Mouse (Mus musculus) embryonic facial prominence, embryonic 10.5 days (tissue): Measurements from ENCODE around the gene Gm21981. TPM values are rescaled to one million over a fixed set of nuclear protein-coding genes. Genes with fewer than 3 reads are reported as not detected.

Experiments
- DNase-seq: peaks from one replicate; pipeline ENCODE4 v3.0.0-alpha.2; 2017; ENCODE audit warnings: low spot score
- H3K27ac ChIP-seq: fragments of 300-500 bp; sonication (generic); replicated peaks from 2 replicates; pipeline ENCODE4 v1.5.1; 2016; ENCODE audit warnings: mild to moderate bottlenecking
- H3K27me3 ChIP-seq: fragments of 300-500 bp; sonication (generic); replicated peaks from 2 replicates; pipeline ENCODE4 v1.6.1; 2016; ENCODE audit warnings: low read depth, mild to moderate bottlenecking; ENCODE audit not compliant: poor library complexity, severe bottlenecking
- H3K36me3 ChIP-seq: fragments of 300-500 bp; sonication (generic); replicated peaks from 2 replicates; pipeline ENCODE4 v1.6.1; 2016; ENCODE audit warnings: mild to moderate bottlenecking, moderate library complexity
- H3K4me1 ChIP-seq: fragments of 300-500 bp; sonication (generic); 2 replicates; pipeline ENCODE4 v1.6.1; 2016
- H3K4me3 ChIP-seq: fragments of 300-500 bp; sonication (generic); 2 replicates; pipeline ENCODE4 v1.5.1; 2016; ENCODE audit warnings: mild to moderate bottlenecking, moderate library complexity
- H3K9me3 ChIP-seq: fragments of 300-500 bp; sonication (generic); 2 replicates; pipeline ENCODE4 v1.6.1; 2016; ENCODE audit warnings: mild to moderate bottlenecking
- WGBS: fragments of 180-500 bp; shearing (Covaris S2); methylation state at CpG from one replicate; pipeline ENCODE4 v1.1.7; 2016; 5-methylcytosine and 5-hydroxymethylcytosine counted together
- polyA plus RNA-seq: library from polyadenylated mRNA; unstranded; fragments of >200 nt; fragmentation: Nextera tagmentation; extraction: Ambion mirVana; gene quantifications from 2 replicates; pipeline ENCODE4 v1.2.1, GENCODE M21; 2016

Gm21981 gene
- polyA plus RNA-seq, 1 experiment from 2014 or later, result 0.21 TPM

- Histone ChIP-seq H3K27me3 (no peaks in the 10 kb centered on the region), H3K4me3 (no peak overlapping the region), H3K4me1 (no peaks in the 10 kb centered on the region), H3K27ac (no peak overlapping the region), H3K36me3 (peaks cover 3% of the 10 kb centered on the region; the same call in 1 of the 2 replicates), H3K9me3 (no peaks in the 10 kb centered on the region)
- DNase-seq, result peak; percentile 65
- 61% methylated on average over 1 of the region's 1 CpGs for WGBS
These were observed 47.6 kb downstream of the Gm21981 start for GRCm38 (mm10) chr17:47646683-47647082.

- WGBS, result 82% methylated on average over 2 of the region's 2 CpGs
- DNase-seq, result no peak
- H3K27me3 ChIP-seq, result no peaks in the 10 kb centered on the region
- H3K9me3 ChIP-seq, result no peaks in the 10 kb centered on the region
- H3K27ac ChIP-seq, result no peak overlapping the region
- H3K4me3 ChIP-seq, result no peak overlapping the region
- H3K36me3 ChIP-seq, result no peaks in the 10 kb centered on the region
- H3K4me1 ChIP-seq, result no peaks in the 10 kb centered on the region
These were observed 51.3 kb downstream of the Gm21981 start for GRCm38 (mm10) chr17:47642992-47643391.

Other genes starting within 250 kb of the Gm21981 start
- gene Taf8, start 192.2 kb downstream of the Gm21981 start, polyA plus RNA-seq, result 32.0 and 35.3 TPM in 2 replicates
- 325 and 335 TPM in 2 replicates for gene Ccnd3, start 189.4 kb downstream of the Gm21981 start, polyA plus RNA-seq
- 43.8 and 44.7 TPM in 2 replicates for gene Bysl, start 83.0 kb downstream of the Gm21981 start, polyA plus RNA-seq
- gene Med20, start 82.9 kb downstream of the Gm21981 start, polyA plus RNA-seq, result 46.7 and 48.9 TPM in 2 replicates
- 1.6 and 2.4 TPM in 2 replicates for gene Gm20517, start 82.9 kb downstream of the Gm21981 start, polyA plus RNA-seq
- gene Usp49, start 63.8 kb downstream of the Gm21981 start, polyA plus RNA-seq, result 4.1 and 5.4 TPM in 2 replicates
- 378 and 379 TPM in 2 replicates for gene Tomm6, start 6.1 kb downstream of the Gm21981 start, polyA plus RNA-seq
- 7.3 and 8.3 TPM in 2 replicates for gene Frs3, start 5.4 kb downstream of the Gm21981 start, polyA plus RNA-seq
- 0.35 TPM in 1 of 2 replicates, not detected in the other for gene Prickle4, start 281 bp upstream of the Gm21981 start, polyA plus RNA-seq
- 0.10 TPM in 1 of 2 replicates, not detected in the other for gene Pgc, start 32.4 kb upstream of the Gm21981 start, polyA plus RNA-seq
- 2.3 and 2.9 TPM in 2 replicates for gene Tfeb, start 42.6 kb upstream of the Gm21981 start, polyA plus RNA-seq
- 21.0 and 25.1 TPM in 2 replicates for gene Mdfi, start 140.2 kb upstream of the Gm21981 start, polyA plus RNA-seq
- 26.9 and 28.1 TPM in 2 replicates for gene Foxp4, start 230.2 kb upstream of the Gm21981 start, polyA plus RNA-seq